Mouse (Mus musculus): Measurements from ENCODE around the gene Lrrc8c. TPM values are rescaled to one million over a fixed set of nuclear protein-coding genes. Genes with fewer than 3 reads are reported as not detected.

Gene Lrrc8c
- polyA plus RNA-seq, 1 experiment from 2014 or later, result 10.9 TPM

DNA sequence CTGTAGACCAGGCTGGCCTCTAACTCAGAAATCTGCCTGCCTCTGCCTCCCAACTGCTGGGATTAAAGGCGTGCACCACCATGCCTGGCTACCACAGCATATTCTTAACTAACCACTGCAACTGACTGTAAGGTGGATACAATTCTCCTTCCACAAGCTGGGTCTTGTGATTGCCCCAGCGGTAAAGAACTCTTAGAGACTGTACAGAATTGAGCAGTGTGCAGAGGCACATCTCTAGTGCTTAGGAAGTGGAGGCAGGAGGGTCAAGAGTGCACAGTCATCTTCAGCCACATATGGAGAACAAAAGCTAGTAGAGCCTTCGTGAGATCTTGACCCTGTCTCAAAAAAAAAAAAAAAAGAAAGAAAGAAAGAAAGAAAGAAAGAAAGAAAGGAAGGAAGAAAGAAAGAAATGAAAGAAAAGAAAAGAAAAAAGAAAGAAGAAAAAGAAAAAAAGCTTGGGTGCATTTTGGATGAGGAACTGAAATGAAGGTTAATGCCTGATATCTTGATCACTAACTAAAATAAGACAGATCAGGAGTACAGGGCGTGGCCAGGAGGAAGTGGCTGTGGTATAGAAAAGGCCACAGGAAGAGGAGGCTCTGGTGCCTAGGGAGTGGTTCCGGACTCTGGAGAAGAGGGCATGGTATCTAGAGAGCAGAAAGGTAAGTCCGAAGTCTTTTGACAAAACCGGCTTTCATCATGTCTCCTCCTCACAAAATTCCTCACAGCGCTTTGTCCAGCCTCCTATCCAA, 131.7 kb downstream of the Lrrc8c start:
- 85% methylated on average over 8 of the region's 8 CpGs for WGBS
- Histone ChIP-seq H3K9ac (no peak overlapping the region), H3K27me3 (replicated peaks) (no peaks in the 10 kb centered on the region), H3K27ac (no peak overlapping the region), H3K4me1 (peaks cover 3% of the 10 kb centered on the region; the same call in 1 of the 2 replicates), H3K4me2 (replicated peaks) (no peak overlapping the region), H3K9me3 (no peaks in the 10 kb centered on the region), H3K4me3 (no peak overlapping the region), H3K36me3 (no peaks in the 10 kb centered on the region)
- ATAC-seq (ENCODE audit: low FRiP score, low read depth), result no peak

DNA sequence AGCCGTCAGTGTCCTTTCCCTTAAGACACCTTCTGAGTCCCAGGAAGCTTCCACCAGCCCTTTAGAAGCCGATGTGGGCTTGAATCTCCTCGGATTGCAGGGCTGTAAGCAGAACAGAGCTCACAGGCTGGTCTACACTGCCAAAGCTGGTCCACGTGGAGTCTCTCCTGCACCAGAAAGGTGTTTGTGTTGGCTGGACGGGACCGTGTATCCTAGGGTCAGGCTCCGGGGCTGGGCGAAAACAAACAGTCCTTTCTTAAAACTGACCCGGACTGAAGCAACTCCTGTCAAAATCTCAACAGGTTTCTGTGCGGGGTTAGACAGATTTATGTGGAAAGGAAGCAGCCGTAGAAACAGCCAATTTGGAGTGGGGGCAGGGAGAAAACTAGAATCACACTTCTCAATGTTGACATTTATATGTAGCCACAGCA, 132.4 kb downstream of the Lrrc8c start:
- no peaks in the 10 kb centered on the region for H3K36me3 ChIP-seq
- no peak overlapping the region for H3K4me2 ChIP-seq (replicated peaks)
- H3K4me3 ChIP-seq, result no peak overlapping the region
- 60% methylated on average over 11 of the region's 11 CpGs for WGBS
- H3K27me3 ChIP-seq (replicated peaks), result no peaks in the 10 kb centered on the region
- no peaks in the 10 kb centered on the region for H3K9me3 ChIP-seq
- H3K9ac ChIP-seq, result no peak overlapping the region
- H3K4me1 ChIP-seq, result peaks cover 3% of the 10 kb centered on the region; the same call in 1 of the 2 replicates
- no peak for ATAC-seq (ENCODE audit: low FRiP score, low read depth)
- H3K27ac ChIP-seq, result no peak overlapping the region

DNA sequence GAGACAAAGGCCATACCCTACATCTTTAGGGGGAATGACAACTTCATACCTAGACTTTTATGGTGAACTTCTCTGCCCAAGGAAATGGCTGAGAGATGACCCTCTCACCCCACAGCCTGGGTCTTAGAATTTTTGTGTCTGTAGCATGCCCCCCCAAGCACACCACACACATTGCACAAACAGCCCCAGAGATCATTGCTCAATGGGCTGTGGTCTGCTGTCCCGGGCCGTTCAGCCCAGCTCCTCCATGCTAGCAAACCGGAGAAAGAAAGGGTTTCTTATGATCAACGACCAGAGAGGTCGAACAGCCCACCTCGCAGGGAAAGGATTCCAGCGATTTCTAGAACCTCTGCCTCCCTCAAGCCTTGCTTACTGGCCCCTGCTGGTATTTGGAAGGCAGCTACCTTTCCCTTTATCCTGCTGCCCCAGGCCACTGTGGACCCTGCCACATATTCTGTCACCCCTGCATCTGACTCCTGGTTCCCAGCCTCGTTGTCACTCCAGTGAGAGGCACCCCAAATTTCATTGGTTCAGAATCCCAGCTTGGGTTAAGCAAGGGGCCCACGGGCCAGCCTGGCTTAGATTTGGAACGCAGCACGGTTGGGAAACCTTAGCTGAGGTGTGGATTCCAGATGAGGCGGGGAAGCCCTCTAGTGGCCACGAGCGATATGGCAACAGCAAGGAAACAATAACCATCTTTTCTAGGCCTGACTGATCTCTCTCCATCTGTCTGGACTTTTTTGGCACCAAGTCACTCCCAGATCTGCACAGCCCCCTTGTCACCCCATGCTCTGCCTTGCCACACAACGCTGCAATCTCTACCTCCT, 135.3 kb downstream of the Lrrc8c start:
- Histone ChIP-seq H3K4me1 (peaks cover 3% of the 10 kb centered on the region; the same call in 1 of the 2 replicates), H3K4me3 (no peak overlapping the region), H3K9ac (no peak overlapping the region), H3K4me2 (replicated peaks) (no peak overlapping the region), H3K36me3 (no peaks in the 10 kb centered on the region), H3K27me3 (replicated peaks) (no peaks in the 10 kb centered on the region), H3K27ac (no peak overlapping the region), H3K9me3 (no peaks in the 10 kb centered on the region)
- peak; percentile 77 for ATAC-seq (ENCODE audit: low FRiP score, low read depth)
- WGBS, result 29% methylated on average over 15 of the region's 15 CpGs

DNA sequence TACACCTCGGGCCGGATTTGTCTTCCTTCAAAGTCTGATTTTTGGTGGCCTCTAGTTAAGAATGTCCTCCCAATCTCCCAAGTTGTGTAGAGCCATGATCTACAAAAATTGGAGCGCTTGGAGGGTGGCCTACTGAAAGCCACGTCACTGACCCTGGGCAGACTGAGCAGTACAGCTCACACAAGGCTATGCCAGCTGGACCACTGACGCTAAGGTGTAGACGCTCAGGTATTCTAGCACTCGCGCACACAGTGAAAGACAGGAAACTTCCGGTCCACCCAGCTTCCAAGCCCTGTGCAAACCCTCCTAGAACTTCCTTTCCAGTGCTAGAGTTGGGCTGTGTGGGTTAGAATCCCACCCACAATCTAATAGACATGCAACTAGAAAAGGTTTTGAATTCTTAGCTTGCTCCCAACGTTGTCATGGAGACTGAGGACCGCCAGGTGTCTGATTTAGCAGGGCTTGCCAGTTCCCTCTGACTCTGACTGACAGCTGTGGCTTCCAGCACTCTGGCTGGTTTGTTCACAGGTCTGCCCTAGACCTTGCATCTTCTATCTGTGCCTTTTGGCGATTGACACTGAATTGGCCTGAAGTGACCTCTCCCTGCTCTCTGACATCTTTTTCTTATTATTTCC, 136.0 kb downstream of the Lrrc8c start:
- WGBS, result 75% methylated on average over 12 of the region's 12 CpGs
- no peaks in the 10 kb centered on the region for H3K9me3 ChIP-seq
- no peak overlapping the region for H3K9ac ChIP-seq
- H3K4me3 ChIP-seq, result no peak overlapping the region
- H3K4me1 ChIP-seq, result peaks cover 3% of the 10 kb centered on the region; the same call in 1 of the 2 replicates
- H3K27me3 ChIP-seq (replicated peaks), result no peaks in the 10 kb centered on the region
- H3K36me3 ChIP-seq, result no peaks in the 10 kb centered on the region
- H3K27ac ChIP-seq, result no peak overlapping the region
- no peak overlapping the region for H3K4me2 ChIP-seq (replicated peaks)
- ATAC-seq (ENCODE audit: low FRiP score, low read depth), result peak; percentile 79

DNA sequence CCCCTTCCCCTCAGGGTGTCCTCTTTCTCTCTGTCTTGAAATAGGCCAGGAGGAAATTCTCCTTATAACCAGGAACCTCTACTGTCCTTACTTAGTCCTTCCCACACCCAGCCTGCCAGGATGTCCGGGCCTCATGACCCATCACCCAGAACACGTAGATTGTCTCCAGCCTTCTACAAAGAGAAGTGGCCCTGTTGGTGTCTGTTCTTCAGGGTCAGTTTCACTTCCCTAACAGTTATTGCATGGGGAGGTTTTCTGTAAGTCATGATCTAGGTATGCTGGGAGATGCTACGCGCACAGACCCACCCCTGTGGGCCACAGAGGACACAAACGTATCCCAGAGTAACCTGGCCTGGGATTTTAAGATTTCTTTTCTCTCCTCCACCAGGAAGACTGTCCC, 142.7 kb downstream of the Lrrc8c start:
- no peak overlapping the region for H3K4me3 ChIP-seq
- H3K9ac ChIP-seq, result no peak overlapping the region
- H3K9me3 ChIP-seq, result no peaks in the 10 kb centered on the region
- no peak overlapping the region for H3K4me2 ChIP-seq (replicated peaks)
- ATAC-seq (ENCODE audit: low FRiP score, low read depth), result no peak
- no peaks in the 10 kb centered on the region for H3K4me1 ChIP-seq
- 89% methylated on average over 5 of the region's 5 CpGs for WGBS
- no peaks in the 10 kb centered on the region for H3K36me3 ChIP-seq
- no peak overlapping the region for H3K27ac ChIP-seq
- no peaks in the 10 kb centered on the region for H3K27me3 ChIP-seq (replicated peaks)

Other genes with a start within 250 kb of the Lrrc8c start
- 0.18 and 0.24 TPM in 2 replicates for gene Gm43302, start 225.7 kb upstream of the Lrrc8c start, polyA plus RNA-seq (2016; fragmentation: Nextera tagmentation; extraction: Ambion mirVana)
- 1.9 and 2.5 TPM in 2 replicates for gene Gbp6, start 225.7 kb upstream of the Lrrc8c start, polyA plus RNA-seq (2016; fragmentation: Nextera tagmentation; extraction: Ambion mirVana)
- 11.8 and 14.8 TPM in 2 replicates for gene Lrrc8b, start 103.6 kb upstream of the Lrrc8c start, polyA plus RNA-seq (2016; fragmentation: Nextera tagmentation; extraction: Ambion mirVana)
- gene Lrrc8d, start 180.6 kb downstream of the Lrrc8c start, polyA plus RNA-seq (2016; fragmentation: Nextera tagmentation; extraction: Ambion mirVana), result 37.1 and 39.3 TPM in 2 replicates